Mouse (Mus musculus) erythroblast, adult 5-6 weeks (primary cell): ENCODE measurements around the gene Ssc5d. TPM values are rescaled to one million over a fixed set of nuclear protein-coding genes. Genes with fewer than 3 reads are reported as not detected.

Experiments
- ATAC-seq: replicated peaks from 2 replicates; pipeline ENCODE4 v1.8.0; 2016; ENCODE audit warnings: moderate number of reproducible peaks, mild to moderate bottlenecking, moderate TSS enrichment, inconsistent platforms; ENCODE audit not compliant: poor library complexity, low FRiP score, severe bottlenecking
- total RNA-seq, 2 experiments: library from RNA; stranded (forward) in 1 of 2; stranded (reverse) in 1 of 2; fragments of 150-400 nt in 1 of 2; fragments of 200-764, 138-1000 nt in 1 of 2; gene quantifications; 2 replicates each; pipeline versions ENCODE4 v1.2.3 to v1.2.4; 2015 to 2017; ENCODE audit warnings: low replicate concordance in 2 of 2

Ssc5d gene
- total RNA-seq, 2 experiments from 2014 or later, result not detected

GRCm38 (mm10) chr7:4940068-4940479 lies 14.5 kb downstream of the Ssc5d start:
- peak; percentile 53; the same call in 1 of the 2 replicates for ATAC-seq

GRCm38 (mm10) chr7:4942673-4943072 lies 17.1 kb downstream of the Ssc5d start:
- no peak for ATAC-seq

GRCm38 (mm10) chr7:4943223-4943815 lies 17.7 kb downstream of the Ssc5d start:
- peak; percentile 82 for ATAC-seq

- no peak for ATAC-seq
Measured at GRCm38 (mm10) chr7:4947855-4948254, 22.3 kb downstream of the Ssc5d start.

GRCm38 (mm10) chr7:4948386-4948785 lies 22.8 kb downstream of the Ssc5d start:
- no peak for ATAC-seq

- ATAC-seq, result no peak
Measured at GRCm38 (mm10) chr7:4950561-4951342, 25.2 kb downstream of the Ssc5d start.

GRCm38 (mm10) chr7:4953815-4954445 lies 28.3 kb downstream of the Ssc5d start:
- no peak for ATAC-seq

- ATAC-seq, result no peak
Measured at GRCm38 (mm10) chr7:4957361-4957760, 31.8 kb downstream of the Ssc5d start.

GRCm38 (mm10) chr7:4963527-4963926 lies 37.9 kb downstream of the Ssc5d start:
- ATAC-seq, result 0 out of 2 replicates have a peak, but pooled peaks have one; percentile 18

GRCm38 (mm10) chr7:4964272-4964671 lies 38.7 kb downstream of the Ssc5d start, which contains the start of gene Sbk2:
Gene Sbk2, minus strand, starts transcription at chr7:4964406.
- ATAC-seq, result 0 out of 2 replicates have a peak, but pooled peaks have one; percentile 5

- no peak for ATAC-seq
Measured at GRCm38 (mm10) chr7:4964988-4965387, 39.4 kb downstream of the Ssc5d start.

GRCm38 (mm10) chr7:4971068-4971467 lies 45.5 kb downstream of the Ssc5d start, which contains the start of gene Sbk3:
Gene Sbk3, minus strand, starts transcription at chr7:4971168.
- no peak for ATAC-seq

GRCm38 (mm10) chr7:4971710-4972109 lies 46.1 kb downstream of the Ssc5d start:
- no peak for ATAC-seq

- no peak for ATAC-seq
Measured at GRCm38 (mm10) chr7:4972321-4973047, 46.9 kb downstream of the Ssc5d start.

- ATAC-seq, result no peak
Measured at GRCm38 (mm10) chr7:4975455-4975854, 49.9 kb downstream of the Ssc5d start.

- ATAC-seq, result no peak
Measured at GRCm38 (mm10) chr7:4976832-4977231, 51.2 kb downstream of the Ssc5d start.

- no peak for ATAC-seq
Measured at GRCm38 (mm10) chr7:4988250-4988649, 62.7 kb downstream of the Ssc5d start.

- ATAC-seq, result no peak
Measured at GRCm38 (mm10) chr7:4993347-4993998, 67.9 kb downstream of the Ssc5d start.

- no peak for ATAC-seq
Measured at GRCm38 (mm10) chr7:4993999-4994788, 68.6 kb downstream of the Ssc5d start.
